Mouse (Mus musculus): ENCODE data around the gene Tbc1d15. TPM values are rescaled to one million over a fixed set of nuclear protein-coding genes. Genes with fewer than 3 reads are reported as not detected.

Gene Tbc1d15
- polyA plus RNA-seq (2012; ENCODE audit: insufficient read depth, low replicate concordance), result 3.5 TPM in 1 of 2 replicates, not detected in the other

GRCm38 (mm10) chr10:115251088-115251934, at the start of gene Tbc1d15:
TSS of gene Tbc1d15 (minus strand) at chr10:115251467.
- TF ChIP-seq FLI1 (IDR thresholded peaks at IDR 0.05; ENCODE audit: low read length) (peak; percentile 96; the same call in 1 of the 2 replicates), GATA1 (IDR thresholded peaks at IDR 0.05; ENCODE audit: borderline replicate concordance, low read length) (no peak)
- Histone ChIP-seq H3K9me3 (no peaks in the 10 kb centered on the region), H3K4me1 (peaks cover 40% of the 10 kb centered on the region), H3K27me3 (replicated peaks) (peaks cover 12% of the 10 kb centered on the region), H3K4me3 (replicated peaks) (peak within 1 kb of the TSS; percentile 96), H3K36me3 (replicated peaks; ENCODE audit: low read length) (peaks cover 5% of the 10 kb centered on the region)

DNA sequence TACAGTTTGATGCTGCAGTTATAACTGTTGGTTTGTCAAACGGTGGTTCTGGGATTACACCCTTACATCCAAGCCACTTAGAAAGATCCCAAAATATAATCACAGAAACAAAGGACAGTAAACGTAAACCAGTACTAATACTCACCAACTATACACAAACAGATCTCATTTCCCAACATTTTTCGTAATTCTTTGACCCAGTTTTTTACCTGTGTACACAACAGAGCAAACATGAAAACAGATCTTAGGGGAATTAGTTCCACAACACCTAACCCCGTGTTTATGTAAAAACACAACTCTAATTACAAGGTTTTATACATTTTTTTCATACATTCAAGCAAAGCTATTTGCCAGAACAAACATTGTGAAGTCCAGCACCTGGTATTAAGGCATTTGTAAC, 47.4 kb upstream of the Tbc1d15 start:
- Histone ChIP-seq H3K36me3 (replicated peaks; ENCODE audit: low read length) (peaks cover 92% of the 10 kb centered on the region), H3K9me3 (no peaks in the 10 kb centered on the region)
- TF ChIP-seq GATA1 (IDR thresholded peaks at IDR 0.05; ENCODE audit: borderline replicate concordance, low read length), result no peak
- TF ChIP-seq FLI1 (IDR thresholded peaks at IDR 0.05; ENCODE audit: low read length), result no peak

DNA sequence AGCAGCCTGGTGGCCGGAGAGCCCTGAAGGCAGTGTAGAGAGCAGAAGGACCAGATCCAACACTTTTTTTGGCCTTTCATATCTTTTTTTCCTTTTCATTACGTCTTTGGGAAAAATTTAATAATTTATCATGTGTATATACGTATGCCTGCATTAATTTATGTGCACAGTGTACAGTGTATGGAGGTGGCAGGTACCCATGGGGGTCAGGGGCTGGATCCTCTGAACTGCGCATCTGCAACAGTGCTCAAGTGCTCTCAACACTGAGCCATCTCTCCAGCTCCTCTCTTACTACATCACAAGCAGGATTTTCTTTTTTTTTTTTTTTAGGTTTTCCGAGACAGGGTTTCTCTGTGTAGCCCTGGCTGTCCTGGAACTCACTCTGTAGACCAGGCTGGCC, 46.3 kb upstream of the Tbc1d15 start:
- Histone ChIP-seq H3K27me3 (replicated peaks) (no peaks in the 10 kb centered on the region), H3K4me3 (replicated peaks) (no peak overlapping the region), H3K9me3 (no peaks in the 10 kb centered on the region), H3K4me1 (peaks cover 16% of the 10 kb centered on the region), H3K36me3 (replicated peaks; ENCODE audit: low read length) (peaks cover 92% of the 10 kb centered on the region)
- TF ChIP-seq FLI1 (IDR thresholded peaks at IDR 0.05; ENCODE audit: low read length), result no peak
- TF ChIP-seq GATA1 (IDR thresholded peaks at IDR 0.05; ENCODE audit: borderline replicate concordance, low read length), result no peak

More for the DNA sequence above, 47.4 kb upstream of the Tbc1d15 start:
- Histone ChIP-seq H3K4me1 (peaks cover 20% of the 10 kb centered on the region), H3K27me3 (replicated peaks) (no peaks in the 10 kb centered on the region), H3K4me3 (replicated peaks) (no peak overlapping the region)

- H3K4me1 ChIP-seq, result peaks cover 16% of the 10 kb centered on the region
- TF ChIP-seq GATA1 (IDR thresholded peaks at IDR 0.05; ENCODE audit: borderline replicate concordance, low read length) (no peak), FLI1 (IDR thresholded peaks at IDR 0.05; ENCODE audit: low read length) (no peak)
- peak overlapping the region; percentile 11 for H3K4me3 ChIP-seq (replicated peaks)
- H3K9me3 ChIP-seq, result no peaks in the 10 kb centered on the region
- H3K36me3 ChIP-seq (replicated peaks; ENCODE audit: low read length), result peaks cover 95% of the 10 kb centered on the region
- no peaks in the 10 kb centered on the region for H3K27me3 ChIP-seq (replicated peaks)
Observed at GRCm38 (mm10) chr10:115296401-115296935, 45.2 kb upstream of the Tbc1d15 start.

- Histone ChIP-seq H3K4me1 (peaks cover 16% of the 10 kb centered on the region), H3K36me3 (replicated peaks; ENCODE audit: low read length) (peaks cover 93% of the 10 kb centered on the region), H3K4me3 (replicated peaks) (no peak overlapping the region), H3K27me3 (replicated peaks) (no peaks in the 10 kb centered on the region), H3K9me3 (no peaks in the 10 kb centered on the region)
- TF ChIP-seq FLI1 (IDR thresholded peaks at IDR 0.05; ENCODE audit: low read length) (no peak), GATA1 (IDR thresholded peaks at IDR 0.05; ENCODE audit: borderline replicate concordance, low read length) (no peak)
Observed at GRCm38 (mm10) chr10:115295162-115295561, 43.9 kb upstream of the Tbc1d15 start.

GRCm38 (mm10) chr10:115294715-115295114, 43.4 kb upstream of the Tbc1d15 start:
- no peak overlapping the region for H3K4me3 ChIP-seq (replicated peaks)

GRCm38 (mm10) chr10:115293946-115294345, 42.7 kb upstream of the Tbc1d15 start:
- TF ChIP-seq GATA1 (IDR thresholded peaks at IDR 0.05; ENCODE audit: borderline replicate concordance, low read length) (no peak), FLI1 (IDR thresholded peaks at IDR 0.05; ENCODE audit: low read length) (no peak)
- Histone ChIP-seq H3K36me3 (replicated peaks; ENCODE audit: low read length) (peaks cover 93% of the 10 kb centered on the region), H3K4me1 (peaks cover 16% of the 10 kb centered on the region), H3K27me3 (replicated peaks) (no peaks in the 10 kb centered on the region), H3K9me3 (no peaks in the 10 kb centered on the region), H3K4me3 (replicated peaks) (no peak overlapping the region)

More at GRCm38 (mm10) chr10:115294715-115295114, 43.4 kb upstream of the Tbc1d15 start:
- Histone ChIP-seq H3K9me3 (no peaks in the 10 kb centered on the region), H3K36me3 (replicated peaks; ENCODE audit: low read length) (peaks cover 93% of the 10 kb centered on the region), H3K27me3 (replicated peaks) (no peaks in the 10 kb centered on the region), H3K4me1 (peaks cover 16% of the 10 kb centered on the region)
- TF ChIP-seq GATA1 (IDR thresholded peaks at IDR 0.05; ENCODE audit: borderline replicate concordance, low read length), result no peak
- TF ChIP-seq FLI1 (IDR thresholded peaks at IDR 0.05; ENCODE audit: low read length), result no peak

DNA sequence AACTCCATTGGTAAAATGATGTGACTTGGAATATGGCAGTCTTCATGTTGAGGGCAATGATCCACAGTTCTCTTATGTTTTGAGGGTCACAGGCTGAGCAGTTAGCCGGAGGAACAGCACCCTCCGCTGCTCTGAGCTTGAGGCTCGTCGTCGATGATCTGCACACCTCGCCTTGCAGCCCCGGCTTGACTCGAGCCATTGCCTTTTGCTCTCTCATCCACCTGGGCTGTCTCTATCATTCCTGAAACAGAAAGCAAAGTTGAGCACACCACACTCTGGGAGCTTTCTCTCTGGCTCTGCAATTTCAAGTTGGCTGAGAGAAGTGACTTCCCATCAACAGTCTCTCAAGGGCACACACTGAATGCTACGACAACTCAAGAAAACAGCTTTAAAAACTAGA, 39.4 kb upstream of the Tbc1d15 start:
- no peak for TF ChIP-seq FLI1 (IDR thresholded peaks at IDR 0.05; ENCODE audit: low read length)
- TF ChIP-seq GATA1 (IDR thresholded peaks at IDR 0.05; ENCODE audit: borderline replicate concordance, low read length), result no peak
- no peaks in the 10 kb centered on the region for H3K27me3 ChIP-seq (replicated peaks)
- no peaks in the 10 kb centered on the region for H3K9me3 ChIP-seq
- peaks cover 91% of the 10 kb centered on the region for H3K36me3 ChIP-seq (replicated peaks; ENCODE audit: low read length)
- H3K4me1 ChIP-seq, result no peaks in the 10 kb centered on the region
- H3K4me3 ChIP-seq (replicated peaks), result no peak overlapping the region

GRCm38 (mm10) chr10:115288856-115289255, 37.6 kb upstream of the Tbc1d15 start:
- no peaks in the 10 kb centered on the region for H3K4me1 ChIP-seq
- H3K4me3 ChIP-seq (replicated peaks), result no peak overlapping the region
- TF ChIP-seq FLI1 (IDR thresholded peaks at IDR 0.05; ENCODE audit: low read length) (no peak), GATA1 (IDR thresholded peaks at IDR 0.05; ENCODE audit: borderline replicate concordance, low read length) (no peak)
- no peaks in the 10 kb centered on the region for H3K9me3 ChIP-seq
- no peaks in the 10 kb centered on the region for H3K27me3 ChIP-seq (replicated peaks)
- H3K36me3 ChIP-seq (replicated peaks; ENCODE audit: low read length), result peaks cover 75% of the 10 kb centered on the region

- no peaks in the 10 kb centered on the region for H3K4me1 ChIP-seq
- no peaks in the 10 kb centered on the region for H3K9me3 ChIP-seq
- H3K27me3 ChIP-seq (replicated peaks), result no peaks in the 10 kb centered on the region
- H3K4me3 ChIP-seq (replicated peaks), result no peak overlapping the region
- peaks cover 29% of the 10 kb centered on the region for H3K36me3 ChIP-seq (replicated peaks; ENCODE audit: low read length)
- no peak for TF ChIP-seq FLI1 (IDR thresholded peaks at IDR 0.05; ENCODE audit: low read length)
- TF ChIP-seq GATA1 (IDR thresholded peaks at IDR 0.05; ENCODE audit: borderline replicate concordance, low read length), result no peak
Observed at GRCm38 (mm10) chr10:115284170-115284569, 32.9 kb upstream of the Tbc1d15 start.
